Mouse (Mus musculus) layer of hippocampus, adult 2 months (tissue): ENCODE measurements around the gene Ppp1r13l. TPM values are rescaled to one million over a fixed set of nuclear protein-coding genes. Genes with fewer than 3 reads are reported as not detected.
A peak's percentile ranks its signal among the peaks of the same experiment; 100 is the strongest.

ENCODE experiments used
- DNase-seq, 2 experiments: peaks; one replicate each; pipeline ENCODE4 v3.0.0; 2022; ENCODE audit warnings: low spot score in 2 of 2
- H3K27ac ChIP-seq: fragments of 200-600 bp; 2 replicates; pipeline ENCODE4 v1.8.1; 2022
- H3K4me3 ChIP-seq: fragments of 200-600 bp; 2 replicates; pipeline ENCODE4 v1.8.1; 2022; ENCODE audit warnings: mild to moderate bottlenecking
- CTCF ChIP-seq: fragments of 200-600 bp; conservative IDR thresholded peaks from 2 replicates; pipeline ENCODE4 v1.8.1; 2022; ENCODE audit warnings: antibody characterized with exemption, mild to moderate bottlenecking, moderate library complexity
- microRNA-seq, 2 experiments: library from miRNA; unstranded; fragments of <30 nt; microRNA quantifications; one replicate each; pipeline ENCODE4 v1.2.0; 2021
- total RNA-seq, 2 experiments: library from RNA; stranded (reverse); gene quantifications; 2 replicates each; pipeline ENCODE4 v1.2.3; 2021

Ppp1r13l gene
- total RNA-seq, 2 experiments from 2014 or later: 6.1 to 6.9 TPM

GRCm38 (mm10) chr7:19416590-19416989, 57.0 kb downstream of the Ppp1r13l start:
- Histone ChIP-seq H3K27ac (no peak overlapping the region), H3K4me3 (no peak overlapping the region)
- DNase-seq: no peak
- no peak for TF ChIP-seq CTCF

- no peak for DNase-seq
- Histone ChIP-seq H3K27ac (no peak overlapping the region), H3K4me3 (no peak overlapping the region)
- TF ChIP-seq CTCF: no peak
Measured at GRCm38 (mm10) chr7:19420121-19420520, 60.6 kb downstream of the Ppp1r13l start.

GRCm38 (mm10) chr7:19420821-19421636, 61.5 kb downstream of the Ppp1r13l start:
- no peak for TF ChIP-seq CTCF
- DNase-seq: peak; percentile 79 to 90
- Histone ChIP-seq H3K4me3 (peak overlapping the region; percentile 65), H3K27ac (no peak overlapping the region)

DNA sequence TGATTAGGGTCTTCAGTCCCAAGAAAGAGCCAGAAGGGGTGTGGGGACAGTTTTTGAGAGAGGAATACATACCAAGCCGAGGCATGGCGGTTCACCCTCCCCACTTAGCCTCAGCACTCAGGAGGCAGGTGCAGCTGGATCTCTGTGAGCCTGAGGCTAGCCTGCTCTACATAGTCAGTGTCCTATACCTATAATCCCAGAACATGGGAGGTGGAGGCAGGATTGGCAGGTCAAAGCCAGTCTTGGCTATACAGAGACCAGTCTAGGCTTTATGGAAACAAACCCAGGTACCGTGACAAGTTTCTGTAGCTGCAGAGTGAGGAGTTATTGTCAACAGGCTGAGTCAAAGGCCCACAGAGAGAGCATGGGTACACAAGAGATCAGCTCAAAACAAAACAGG, 63.5 kb downstream of the Ppp1r13l start:
- Histone ChIP-seq H3K4me3 (no peak overlapping the region), H3K27ac (no peak overlapping the region)
- no peak for DNase-seq
- no peak for TF ChIP-seq CTCF

DNA sequence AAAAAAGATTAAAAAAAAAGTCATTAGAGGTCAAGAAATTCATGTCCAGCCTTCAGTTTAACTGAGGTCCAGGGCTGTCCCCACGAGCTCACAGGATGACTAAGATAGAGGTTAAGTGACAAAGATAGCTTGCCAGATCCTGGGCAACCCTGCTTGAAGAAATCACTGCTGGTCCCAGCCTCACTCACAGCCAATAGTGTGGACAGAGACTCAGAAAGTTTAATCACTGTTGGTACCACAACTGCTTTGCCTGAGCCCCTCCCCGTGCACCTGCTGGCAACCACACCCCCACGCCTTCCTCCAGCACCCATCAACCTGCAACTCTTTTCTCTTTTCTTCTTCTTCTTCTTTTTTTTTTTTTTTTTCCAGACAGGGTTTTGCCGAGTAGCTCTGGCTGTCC, 64.5 kb downstream of the Ppp1r13l start:
- Histone ChIP-seq H3K4me3 (no peak overlapping the region), H3K27ac (no peak overlapping the region)
- TF ChIP-seq CTCF: no peak
- DNase-seq: no peak

DNA sequence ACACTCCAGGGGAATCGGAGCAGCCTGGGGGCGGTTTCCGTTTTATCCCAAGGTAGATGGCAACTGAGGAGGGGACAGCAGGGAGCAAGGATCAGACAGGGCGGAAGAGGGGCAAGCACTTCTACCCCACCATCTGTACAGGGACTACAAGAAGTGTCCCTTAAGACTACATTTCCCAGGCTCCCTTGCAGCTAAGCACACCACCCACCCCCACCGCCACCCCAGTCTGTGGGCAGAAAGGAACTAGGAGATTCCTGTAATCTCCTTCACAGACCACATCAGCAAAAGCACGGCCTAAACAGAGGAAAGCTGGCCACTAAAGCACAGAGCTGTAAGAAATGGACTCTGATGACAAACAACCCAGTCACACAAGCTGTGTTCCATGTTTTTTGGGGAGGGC, 66.8 kb downstream of the Ppp1r13l start:
- H3K4me3 ChIP-seq: no peak overlapping the region
- peak overlapping the region; percentile 18; the same call in 1 of the 2 replicates for H3K27ac ChIP-seq
- no peak for TF ChIP-seq CTCF
- peak in 1 of 2 experiments; percentile 43 for DNase-seq

GRCm38 (mm10) chr7:19426888-19427287, 67.3 kb downstream of the Ppp1r13l start:
- peak overlapping the region; percentile 18; the same call in 1 of the 2 replicates for H3K27ac ChIP-seq

More at GRCm38 (mm10) chr7:19426888-19427287, 67.3 kb downstream of the Ppp1r13l start:
- H3K4me3 ChIP-seq: no peak overlapping the region
- DNase-seq: no peak
- no peak for TF ChIP-seq CTCF

Small RNAs within 50 kb of the gene (microRNA-seq; reads per million reads assigned to microRNA genes)
- 0 reads per million in 2 experiments for gene Mir343

Other genes starting within 250 kb of the Ppp1r13l start
- gene Gm4969, start 241.4 kb upstream of the Ppp1r13l start, total RNA-seq: under 1 TPM; 0.33 to 0.71 TPM
- 10 to 100 TPM; 12.5 to 13.1 TPM for gene Fbxo46, start 239.9 kb upstream of the Ppp1r13l start, total RNA-seq
- 10 to 100 TPM; 17.6 to 18.4 TPM for gene Qpctl, start 210.5 kb upstream of the Ppp1r13l start, total RNA-seq
- gene Snrpd2, start 210.0 kb upstream of the Ppp1r13l start, total RNA-seq: 10 to 100 TPM; 76.0 to 80.5 TPM
- 1 to 10 TPM in 1 of 2 experiments, under 1 TPM in 1; 0.87 to 1.2 TPM for gene Gipr, start 193.6 kb upstream of the Ppp1r13l start, total RNA-seq
- 100 to 1,000 TPM; 159 to 162 TPM for gene Eml2, start 183.3 kb upstream of the Ppp1r13l start, total RNA-seq
- 1 to 10 TPM; 1.6 to 2.5 TPM for gene Gpr4, start 147.2 kb upstream of the Ppp1r13l start, total RNA-seq
- 10 to 100 TPM; 37.4 to 38.7 TPM for gene Opa3, start 131.4 kb upstream of the Ppp1r13l start, total RNA-seq
- 10 to 100 TPM; 15.7 to 17.1 TPM for gene Vasp, start 87.9 kb upstream of the Ppp1r13l start, total RNA-seq
- not detected for gene Ppm1n, start 79.7 kb upstream of the Ppp1r13l start, total RNA-seq
- gene Rtn2, start 77.1 kb upstream of the Ppp1r13l start, total RNA-seq: 10 to 100 TPM; 90.3 to 92.7 TPM
- gene Fosb, start 49.7 kb upstream of the Ppp1r13l start, total RNA-seq: 10 to 100 TPM; 12.8 to 14.1 TPM
- 10 to 100 TPM; 51.7 to 51.9 TPM for gene Ercc1, start 15.0 kb upstream of the Ppp1r13l start, total RNA-seq
- 10 to 100 TPM; 18.1 to 19.5 TPM for gene Cd3eap, start 266 bp upstream of the Ppp1r13l start, total RNA-seq
- 10 to 100 TPM; 36.4 to 36.5 TPM for gene Ercc2, start 22.3 kb downstream of the Ppp1r13l start, total RNA-seq
- gene Klc3, start 44.4 kb downstream of the Ppp1r13l start, total RNA-seq: 1 to 10 TPM; 3.2 to 3.5 TPM
- gene Ckm, start 45.0 kb downstream of the Ppp1r13l start, total RNA-seq: not detected
- 10 to 100 TPM; 92.9 to 99.6 TPM for gene Mark4, start 99.1 kb downstream of the Ppp1r13l start, total RNA-seq
- under 1 TPM; 0.10 to 0.38 TPM for gene Exoc3l2, start 103.6 kb downstream of the Ppp1r13l start, total RNA-seq
- gene Bloc1s3, start 148.6 kb downstream of the Ppp1r13l start, total RNA-seq: 1 to 10 TPM; 6.0 to 6.9 TPM
- 10 to 100 TPM; 17.2 to 20.7 TPM for gene Trappc6a, start 148.6 kb downstream of the Ppp1r13l start, total RNA-seq
- under 1 TPM; 0.38 to 0.71 TPM for gene Nkpd1, start 158.1 kb downstream of the Ppp1r13l start, total RNA-seq
- gene Ppp1r37, start 203.3 kb downstream of the Ppp1r13l start, total RNA-seq: 100 to 1,000 TPM; 116 to 118 TPM
- gene Zfp296, start 217.5 kb downstream of the Ppp1r13l start, total RNA-seq: under 1 TPM; 0.81 to 0.95 TPM
- 10 to 100 TPM; 38.8 to 43.9 TPM for gene Gemin7, start 217.8 kb downstream of the Ppp1r13l start, total RNA-seq
- gene Clasrp, start 244.7 kb downstream of the Ppp1r13l start, total RNA-seq: 100 to 1,000 TPM in 1 of 2 experiments, 10 to 100 TPM in 1; 95.4 to 112 TPM